Mouse (Mus musculus) kidney, postnatal 14 days (tissue): ENCODE measurements around the gene Nfxl1.

ENCODE experiments used
- DNase-seq: peaks from one replicate; pipeline ENCODE4 v3.0.0; 2022; ENCODE audit warnings: mixed read lengths

The Nfxl1 gene

DNA sequence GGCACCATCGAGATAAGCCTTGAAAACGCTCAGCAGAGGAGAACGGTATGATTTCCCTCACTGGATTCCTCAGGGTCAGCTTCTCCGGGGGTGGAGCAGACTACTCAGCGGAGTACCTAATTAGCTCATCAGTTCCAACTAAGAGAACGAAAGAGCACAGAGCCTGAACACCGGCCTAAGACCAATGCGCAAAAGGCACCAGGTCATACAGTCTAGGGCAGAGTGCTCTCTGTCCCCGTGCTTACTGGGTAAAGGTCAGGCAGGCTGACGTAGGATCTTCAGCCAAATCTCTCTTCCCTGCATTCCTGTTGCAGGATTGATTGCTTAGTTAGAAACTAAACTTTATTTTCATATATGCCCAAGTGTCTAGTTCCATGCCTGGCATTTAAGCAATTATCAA is 61.2 kb downstream of the Nfxl1 start:
- peak; percentile 25 for DNase-seq

DNA sequence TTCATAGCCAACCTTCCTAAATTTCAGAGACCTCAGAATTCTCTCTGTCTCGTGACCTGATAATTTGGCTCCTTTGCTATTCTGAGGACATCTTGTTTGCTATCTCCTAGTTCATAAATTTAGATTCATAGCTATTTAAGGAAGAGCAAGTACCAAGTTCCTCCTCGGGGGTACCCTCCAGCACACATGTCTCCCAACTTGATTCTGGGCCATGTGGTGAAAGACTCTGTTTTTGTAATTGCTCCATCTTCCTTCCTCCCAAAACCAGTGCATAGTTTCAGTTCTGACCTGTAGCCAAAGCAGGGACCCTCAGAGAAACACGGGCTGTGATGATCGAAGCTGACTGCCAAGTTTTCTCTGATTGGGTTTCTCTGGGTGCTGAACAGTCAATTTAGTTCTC is 62.7 kb downstream of the Nfxl1 start:
- DNase-seq, result no peak

DNA sequence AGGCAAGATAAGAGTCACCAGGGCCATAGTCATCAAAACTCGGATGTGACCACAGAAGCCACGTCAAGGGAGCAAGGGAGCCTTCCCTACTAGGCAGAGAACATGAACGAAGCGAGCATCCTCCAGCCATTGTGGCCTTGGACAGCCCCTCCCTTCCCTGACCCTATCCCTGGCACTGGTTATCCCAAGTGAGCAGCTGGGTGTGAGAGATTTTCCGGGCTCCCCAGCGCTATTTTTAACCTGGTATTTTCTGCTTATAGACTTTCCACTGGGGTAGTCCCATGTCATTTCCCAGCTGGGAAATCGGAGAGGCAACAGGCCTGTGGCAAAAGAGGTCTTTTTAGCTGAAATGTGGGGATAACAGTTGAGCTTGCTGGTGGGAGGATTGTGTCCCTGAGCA is 65.6 kb downstream of the Nfxl1 start:
- DNase-seq, result no peak

DNA sequence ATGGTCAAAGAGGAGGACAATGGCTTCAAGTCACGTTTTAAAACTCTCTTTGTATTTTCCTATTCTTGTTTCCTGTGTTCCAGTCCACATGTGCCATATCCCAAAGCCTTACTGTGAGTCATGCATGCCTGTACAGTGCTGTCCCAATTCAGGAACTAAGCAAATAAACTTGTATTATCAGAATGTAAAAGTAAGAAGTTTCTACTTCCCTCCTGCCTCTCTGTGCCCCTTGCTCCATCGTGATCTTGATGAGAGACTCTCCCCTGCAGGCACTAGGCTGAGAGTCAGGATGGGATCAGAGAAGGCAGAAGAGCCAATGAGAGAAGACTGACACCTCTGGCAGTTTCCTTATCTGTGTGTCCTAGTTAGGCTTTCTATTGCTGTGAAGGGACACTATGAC is 68.3 kb downstream of the Nfxl1 start:
- DNase-seq, result no peak

DNA sequence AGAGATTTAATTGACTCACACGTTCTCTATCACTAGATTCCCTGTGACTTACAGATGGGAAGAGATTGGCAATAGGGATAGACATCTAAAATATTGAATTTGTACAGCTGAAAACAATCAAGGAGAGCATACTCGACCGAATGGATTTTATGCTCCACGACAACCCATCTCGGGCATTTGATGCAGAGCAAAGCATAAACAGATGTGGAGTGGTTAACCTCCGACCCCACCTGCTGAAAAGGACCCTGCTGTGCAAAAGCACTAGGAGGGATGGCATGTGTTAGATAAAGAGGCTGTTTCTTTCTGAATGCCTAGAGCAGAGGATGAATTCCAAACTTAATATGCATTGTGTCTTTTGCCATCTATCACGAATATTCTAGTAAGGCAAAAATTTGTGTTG is 79.0 kb downstream of the Nfxl1 start:
- DNase-seq, result no peak

DNA sequence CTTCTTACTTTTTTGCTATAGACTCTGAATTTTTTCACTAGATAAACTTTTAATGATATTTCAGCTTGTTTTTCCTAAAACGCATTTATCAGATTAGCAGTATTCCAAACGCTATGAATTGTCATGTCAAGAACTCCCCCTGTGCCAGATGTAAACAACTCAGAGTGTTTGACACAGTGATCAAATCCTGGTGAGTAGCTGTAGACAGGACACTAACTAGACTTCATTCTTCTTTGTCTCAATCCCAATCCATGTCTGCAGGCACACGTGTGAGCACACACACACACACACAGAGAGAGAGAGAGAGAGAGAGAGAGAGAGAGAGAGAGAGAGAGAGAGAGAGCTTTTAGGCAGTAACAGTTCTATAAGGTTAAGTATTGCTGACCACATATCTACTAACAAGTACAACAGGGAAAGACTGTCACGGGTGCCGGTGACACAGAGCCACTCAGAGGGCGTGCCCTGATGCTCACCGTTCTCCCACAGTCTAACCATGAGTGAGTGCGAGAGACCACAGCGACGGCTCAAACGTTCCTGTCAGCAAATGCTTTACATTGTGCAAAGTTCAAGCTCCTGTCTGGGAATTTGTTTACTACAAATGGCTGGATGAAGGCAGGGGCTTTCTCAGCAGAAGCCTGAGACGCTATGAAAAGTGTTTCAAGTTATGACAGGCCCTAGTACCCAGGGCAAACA is 87.0 kb downstream of the Nfxl1 start:
- peak; percentile 1 for DNase-seq

DNA sequence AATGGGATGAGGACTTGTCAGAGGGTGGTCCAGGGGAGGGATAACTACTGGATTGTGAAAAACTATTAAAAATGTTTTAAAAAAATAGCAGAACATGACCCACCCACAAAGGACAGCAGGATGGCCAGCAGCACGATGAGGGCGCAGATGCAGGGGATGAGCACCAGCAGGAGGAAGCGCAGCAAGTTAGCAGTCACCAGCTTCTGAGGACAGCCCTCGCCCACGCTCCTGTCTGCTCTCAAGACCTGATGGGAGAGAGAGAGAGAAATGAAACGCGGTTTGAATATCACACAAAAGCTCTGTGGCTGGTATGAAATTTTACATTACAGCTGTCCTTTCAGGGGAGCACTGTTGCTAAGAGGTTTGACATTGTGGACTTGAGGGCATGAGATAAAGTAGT is 87.7 kb downstream of the Nfxl1 start:
- peak; percentile 1 for DNase-seq

DNA sequence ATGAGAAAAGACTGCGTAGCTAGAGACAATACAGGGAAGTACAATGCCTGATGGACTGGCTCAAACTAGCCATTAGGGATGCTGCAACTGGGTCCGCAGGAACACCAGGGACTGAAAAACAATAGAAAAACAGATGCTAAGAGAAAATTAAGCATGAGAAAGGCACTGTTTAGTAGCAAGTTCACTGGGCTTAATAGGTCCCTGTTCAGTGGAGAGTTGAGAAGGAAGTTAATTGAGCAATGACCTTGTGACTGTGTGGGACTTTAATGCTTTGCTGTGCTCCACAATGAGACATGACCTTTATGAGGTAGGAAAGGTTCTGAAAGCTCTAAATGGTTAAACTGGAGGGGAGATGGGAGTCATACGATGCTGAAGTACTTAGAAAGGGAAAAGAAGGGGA is 94.6 kb downstream of the Nfxl1 start:
- no peak for DNase-seq
